Mouse (Mus musculus): ENCODE results near the gene Hpcal1. TPM values are rescaled to one million over a fixed set of nuclear protein-coding genes. Genes with fewer than 3 reads are reported as not detected.
A peak's percentile ranks its signal among the peaks of the same experiment; 100 is the strongest.

The Hpcal1 gene
- 15.7 and 16.0 TPM in 2 replicates for polyA plus RNA-seq (2015; fragmentation: Nextera tagmentation; extraction: Ambion mirVana)

GRCm38 (mm10) chr12:17690564-17691281 is at the start of gene Hpcal1:
Hpcal1 (plus strand) TSS chr12:17690856.
- 0% methylated on average over 58 of the region's 72 CpGs for WGBS (ENCODE audit: insufficient replicate concordance)
- H3K4me2 ChIP-seq, result peak within 1 kb of the TSS; percentile 95
- H3K4me1 ChIP-seq (replicated peaks), result peaks cover 62% of the 10 kb centered on the region
- DNase-seq (peak; percentile 84), ATAC-seq (ENCODE audit: low read depth) (peak; percentile 86)
- peak within 1 kb of the TSS; percentile 73 for H3K4me3 ChIP-seq (replicated peaks)
- no peaks in the 10 kb centered on the region for H3K36me3 ChIP-seq
- no peak within 1 kb of the TSS for H3K27ac ChIP-seq
- peak within 1 kb of the TSS; percentile 79 for H3K9ac ChIP-seq
- H3K9me3 ChIP-seq (replicated peaks), result no peaks in the 10 kb centered on the region
- H3K27me3 ChIP-seq, result peaks cover 25% of the 10 kb centered on the region

DNA sequence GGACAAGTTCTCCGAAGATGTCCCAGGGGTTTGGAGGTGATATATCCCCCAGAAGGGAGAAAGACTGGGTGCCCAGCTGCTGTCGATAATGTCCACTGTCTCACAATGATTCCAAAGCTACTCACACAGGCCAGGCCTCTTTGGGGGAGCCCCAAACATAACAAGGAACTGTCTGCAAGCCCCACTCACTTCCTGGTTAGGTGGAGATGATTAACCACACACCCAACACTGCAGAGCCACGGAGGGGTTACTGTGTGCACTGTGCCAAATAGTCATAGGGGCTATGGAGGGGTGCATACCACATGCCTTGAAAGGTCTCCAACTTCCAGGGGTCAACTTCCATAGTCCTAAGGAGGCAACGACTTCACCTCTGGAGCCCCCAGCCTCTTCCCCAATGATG is 49.4 kb upstream of the Hpcal1 start:
- Histone ChIP-seq H3K36me3 (no peaks in the 10 kb centered on the region), H3K4me2 (no peak overlapping the region), H3K9me3 (replicated peaks) (no peaks in the 10 kb centered on the region), H3K27ac (no peak overlapping the region), H3K4me1 (replicated peaks) (no peaks in the 10 kb centered on the region), H3K4me3 (replicated peaks) (no peak overlapping the region), H3K27me3 (no peaks in the 10 kb centered on the region), H3K9ac (no peak overlapping the region)
- no peak for DNase-seq
- WGBS (ENCODE audit: insufficient replicate concordance), result 41% methylated on average over 4 of the region's 4 CpGs
- ATAC-seq (ENCODE audit: low read depth), result no peak

DNA sequence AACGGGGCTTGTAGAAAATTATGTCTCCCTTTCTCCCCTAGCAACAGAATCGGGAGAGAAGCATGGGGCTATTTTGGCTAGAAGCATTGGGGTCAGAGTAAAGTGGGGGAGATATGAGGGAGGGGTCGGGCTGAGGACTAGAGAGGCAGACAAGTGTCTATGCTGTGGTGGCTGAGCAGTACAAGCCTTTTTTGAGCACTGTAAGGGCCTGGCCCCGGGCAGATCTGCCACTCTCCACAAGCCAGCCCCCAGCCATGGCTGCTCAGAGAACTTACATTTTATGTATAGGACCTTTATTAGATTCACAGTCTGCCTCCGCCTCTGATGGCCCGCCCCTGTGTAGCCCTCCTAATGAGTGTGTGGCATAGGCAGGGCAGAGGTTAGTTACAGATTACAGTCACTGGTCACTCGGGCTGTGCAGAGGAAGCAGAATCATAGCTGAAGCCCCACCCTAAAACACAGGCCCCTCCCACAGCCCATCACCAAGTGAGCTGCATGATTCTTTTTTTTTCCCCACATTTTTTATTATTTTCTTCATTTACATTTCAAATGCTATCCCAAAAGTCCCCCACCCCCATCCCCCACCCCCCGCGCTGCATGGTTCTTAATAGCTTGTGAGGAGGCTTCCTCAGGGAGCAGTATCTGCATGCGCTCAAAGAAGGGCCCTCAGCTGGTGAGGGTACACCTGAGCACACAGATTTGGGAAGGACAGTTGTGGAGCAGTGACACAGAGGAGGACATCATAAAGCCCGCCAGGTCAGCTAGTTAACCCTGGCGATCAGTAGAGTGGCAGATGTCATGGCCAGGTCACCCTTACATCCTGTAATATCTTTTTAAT is 46.1 kb upstream of the Hpcal1 start:
- DNase-seq (no peak), ATAC-seq (ENCODE audit: low read depth) (no peak)
- Histone ChIP-seq H3K36me3 (no peaks in the 10 kb centered on the region), H3K4me2 (no peak overlapping the region), H3K9ac (no peak overlapping the region), H3K4me3 (replicated peaks) (no peak overlapping the region), H3K4me1 (replicated peaks) (no peaks in the 10 kb centered on the region), H3K27ac (no peak overlapping the region), H3K9me3 (replicated peaks) (no peaks in the 10 kb centered on the region), H3K27me3 (no peaks in the 10 kb centered on the region)
- 65% methylated on average over 12 of the region's 12 CpGs for WGBS (ENCODE audit: insufficient replicate concordance)

DNA sequence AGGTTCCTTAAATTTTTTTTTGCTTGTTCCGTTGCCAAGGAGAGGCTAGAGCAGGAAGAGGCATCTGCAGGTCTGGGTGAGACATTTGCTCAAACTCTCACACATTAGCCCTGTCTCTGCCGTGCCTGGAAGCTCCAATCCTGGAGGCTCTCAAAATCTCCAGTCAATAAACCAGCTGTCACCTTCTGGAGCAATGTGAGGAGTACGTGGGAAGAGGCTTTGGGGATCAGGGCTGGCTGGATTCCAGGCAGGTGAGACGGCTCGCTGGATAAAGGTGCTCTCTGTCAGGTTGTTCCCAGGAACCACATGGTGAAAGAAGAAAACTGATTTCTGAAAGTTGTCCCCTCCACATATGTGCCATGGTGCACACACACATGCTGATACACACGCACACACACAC is 44.2 kb upstream of the Hpcal1 start:
- Histone ChIP-seq H3K27ac (no peak overlapping the region), H3K4me1 (replicated peaks) (no peaks in the 10 kb centered on the region), H3K9me3 (replicated peaks) (no peaks in the 10 kb centered on the region), H3K36me3 (no peaks in the 10 kb centered on the region), H3K4me2 (no peak overlapping the region), H3K27me3 (no peaks in the 10 kb centered on the region), H3K4me3 (replicated peaks) (no peak overlapping the region), H3K9ac (no peak overlapping the region)
- DNase-seq (no peak), ATAC-seq (ENCODE audit: low read depth) (no peak)
- WGBS (ENCODE audit: insufficient replicate concordance), result 58% methylated on average over 6 of the region's 6 CpGs

DNA sequence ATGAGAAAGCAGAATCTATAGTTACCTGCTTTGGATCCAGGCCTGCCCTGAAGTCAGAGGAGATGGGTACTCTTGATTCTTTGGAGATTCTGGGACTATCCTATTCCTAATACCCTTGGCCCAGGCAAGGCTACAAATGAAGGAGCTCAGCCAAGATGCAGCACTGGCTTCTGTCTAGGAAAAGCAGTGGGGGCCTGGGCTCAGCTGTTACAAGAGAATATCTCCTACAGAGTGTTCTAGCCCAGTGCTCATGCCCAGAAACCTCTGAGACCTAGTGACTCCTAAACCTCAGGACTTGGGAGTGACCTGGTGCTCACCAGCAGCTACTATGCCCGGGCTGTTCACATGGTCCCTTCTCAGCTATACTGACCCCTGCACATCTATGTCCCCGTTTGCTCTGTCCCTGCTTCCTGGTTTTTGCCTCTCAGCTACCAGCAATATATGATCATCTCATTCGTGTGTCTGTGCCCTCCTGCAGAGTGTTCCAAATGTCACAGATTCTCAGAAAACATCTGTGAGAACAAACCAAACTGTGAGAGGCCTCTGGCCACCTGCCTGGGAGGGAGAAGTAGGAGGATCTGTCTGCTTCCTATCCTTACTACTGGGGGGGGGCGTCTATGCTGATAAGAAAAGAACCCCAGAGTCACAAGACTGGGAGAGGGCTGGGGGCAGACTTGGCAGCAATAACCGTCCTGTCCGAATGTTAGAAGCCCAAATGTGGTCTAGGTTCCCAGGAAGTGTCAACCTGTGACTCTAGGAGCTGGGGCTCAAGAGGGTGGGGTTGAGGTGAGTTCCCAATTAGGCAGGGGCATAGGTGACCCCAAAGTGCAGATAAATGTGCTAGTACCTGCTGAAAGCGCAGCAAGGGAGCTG is 39.2 kb upstream of the Hpcal1 start:
- H3K4me2 ChIP-seq, result no peak overlapping the region
- no peaks in the 10 kb centered on the region for H3K36me3 ChIP-seq
- no peak overlapping the region for H3K4me3 ChIP-seq (replicated peaks)
- H3K27ac ChIP-seq, result no peak overlapping the region
- no peak for DNase-seq
- H3K9me3 ChIP-seq (replicated peaks), result no peaks in the 10 kb centered on the region
- no peaks in the 10 kb centered on the region for H3K27me3 ChIP-seq
- 44% methylated on average over 7 of the region's 7 CpGs for WGBS (ENCODE audit: insufficient replicate concordance)
- ATAC-seq (ENCODE audit: low read depth), result no peak
- no peak overlapping the region for H3K9ac ChIP-seq
- no peaks in the 10 kb centered on the region for H3K4me1 ChIP-seq (replicated peaks)

- ATAC-seq (ENCODE audit: low read depth) (no peak), DNase-seq (no peak)
- Histone ChIP-seq H3K9ac (no peak overlapping the region), H3K4me1 (replicated peaks) (no peaks in the 10 kb centered on the region), H3K27ac (no peak overlapping the region), H3K9me3 (replicated peaks) (no peaks in the 10 kb centered on the region), H3K4me3 (replicated peaks) (no peak overlapping the region), H3K36me3 (no peaks in the 10 kb centered on the region), H3K27me3 (no peaks in the 10 kb centered on the region), H3K4me2 (no peak overlapping the region)
- 45% methylated on average over 8 of the region's 8 CpGs for WGBS (ENCODE audit: insufficient replicate concordance)
These were observed 38.2 kb upstream of the Hpcal1 start for GRCm38 (mm10) chr12:17652216-17653050.

- WGBS (ENCODE audit: insufficient replicate concordance), result 75% methylated on average over 3 of the region's 3 CpGs
- Histone ChIP-seq H3K9ac (no peak overlapping the region), H3K36me3 (no peaks in the 10 kb centered on the region), H3K9me3 (replicated peaks) (no peaks in the 10 kb centered on the region), H3K27ac (no peak overlapping the region), H3K4me1 (replicated peaks) (no peaks in the 10 kb centered on the region), H3K4me3 (replicated peaks) (no peak overlapping the region), H3K4me2 (no peak overlapping the region), H3K27me3 (no peaks in the 10 kb centered on the region)
- ATAC-seq (ENCODE audit: low read depth) (no peak), DNase-seq (no peak)
These were observed 37.4 kb upstream of the Hpcal1 start for GRCm38 (mm10) chr12:17653051-17653783.

- H3K27ac ChIP-seq, result no peak overlapping the region
- WGBS (ENCODE audit: insufficient replicate concordance), result 47% methylated on average over 7 of the region's 7 CpGs
These were observed 33.0 kb upstream of the Hpcal1 start for GRCm38 (mm10) chr12:17657561-17658195.

DNA sequence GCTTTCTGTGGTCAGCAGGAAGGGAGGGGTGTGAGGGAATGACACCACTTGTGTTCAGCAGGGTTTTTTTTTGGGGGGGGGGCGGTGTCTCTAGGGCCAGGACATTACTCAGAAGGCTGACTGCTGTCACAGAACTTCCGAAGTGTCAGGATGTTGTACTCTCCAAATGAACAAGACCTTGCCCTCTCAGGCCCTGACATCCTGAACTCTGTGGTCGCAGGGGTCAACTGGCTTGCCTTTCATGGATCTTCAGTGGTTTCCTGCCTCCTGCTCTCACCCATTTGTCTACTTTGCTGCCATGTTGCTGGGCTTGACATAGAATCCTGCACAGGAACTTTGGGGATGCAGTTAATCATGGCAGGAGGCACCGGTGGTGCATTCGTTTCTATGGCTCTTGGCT is 32.1 kb upstream of the Hpcal1 start:
- no peaks in the 10 kb centered on the region for H3K9me3 ChIP-seq (replicated peaks)
- no peak for DNase-seq
- H3K4me1 ChIP-seq (replicated peaks), result no peaks in the 10 kb centered on the region
- H3K4me3 ChIP-seq (replicated peaks), result no peak overlapping the region
- no peak overlapping the region for H3K27ac ChIP-seq
- no peak overlapping the region for H3K9ac ChIP-seq
- no peak overlapping the region for H3K4me2 ChIP-seq
- no peaks in the 10 kb centered on the region for H3K36me3 ChIP-seq
- no peaks in the 10 kb centered on the region for H3K27me3 ChIP-seq
- WGBS (ENCODE audit: insufficient replicate concordance), result 22% methylated on average over 5 of the region's 5 CpGs
- no peak for ATAC-seq (ENCODE audit: low read depth)

More at GRCm38 (mm10) chr12:17657561-17658195, 33.0 kb upstream of the Hpcal1 start:
- ATAC-seq (ENCODE audit: low read depth) (no peak), DNase-seq (no peak)
- no peak overlapping the region for H3K4me2 ChIP-seq
- H3K4me3 ChIP-seq (replicated peaks), result no peak overlapping the region
- H3K4me1 ChIP-seq (replicated peaks), result no peaks in the 10 kb centered on the region
- no peaks in the 10 kb centered on the region for H3K36me3 ChIP-seq
- H3K27me3 ChIP-seq, result no peaks in the 10 kb centered on the region
- H3K9ac ChIP-seq, result no peak overlapping the region
- H3K9me3 ChIP-seq (replicated peaks), result no peaks in the 10 kb centered on the region

- Histone ChIP-seq H3K4me2 (no peak overlapping the region), H3K27ac (no peak overlapping the region), H3K4me3 (replicated peaks) (no peak overlapping the region), H3K4me1 (replicated peaks) (no peaks in the 10 kb centered on the region), H3K27me3 (no peaks in the 10 kb centered on the region), H3K36me3 (no peaks in the 10 kb centered on the region), H3K9ac (no peak overlapping the region), H3K9me3 (replicated peaks) (no peaks in the 10 kb centered on the region)
- WGBS (ENCODE audit: insufficient replicate concordance), result 34% methylated on average over 4 of the region's 4 CpGs
- no peak for DNase-seq
- no peak for ATAC-seq (ENCODE audit: low read depth)
These were observed 29.2 kb upstream of the Hpcal1 start for GRCm38 (mm10) chr12:17661483-17661920.
